Mouse (Mus musculus) A20 (cell line): ENCODE data around the gene Vrk1.

ENCODE experiments used
- DNase-seq: peaks from one replicate; pipeline ENCODE4 v3.0.0-alpha.2; 2011; ENCODE audit warnings: low read depth, low spot score

Gene Vrk1

DNA sequence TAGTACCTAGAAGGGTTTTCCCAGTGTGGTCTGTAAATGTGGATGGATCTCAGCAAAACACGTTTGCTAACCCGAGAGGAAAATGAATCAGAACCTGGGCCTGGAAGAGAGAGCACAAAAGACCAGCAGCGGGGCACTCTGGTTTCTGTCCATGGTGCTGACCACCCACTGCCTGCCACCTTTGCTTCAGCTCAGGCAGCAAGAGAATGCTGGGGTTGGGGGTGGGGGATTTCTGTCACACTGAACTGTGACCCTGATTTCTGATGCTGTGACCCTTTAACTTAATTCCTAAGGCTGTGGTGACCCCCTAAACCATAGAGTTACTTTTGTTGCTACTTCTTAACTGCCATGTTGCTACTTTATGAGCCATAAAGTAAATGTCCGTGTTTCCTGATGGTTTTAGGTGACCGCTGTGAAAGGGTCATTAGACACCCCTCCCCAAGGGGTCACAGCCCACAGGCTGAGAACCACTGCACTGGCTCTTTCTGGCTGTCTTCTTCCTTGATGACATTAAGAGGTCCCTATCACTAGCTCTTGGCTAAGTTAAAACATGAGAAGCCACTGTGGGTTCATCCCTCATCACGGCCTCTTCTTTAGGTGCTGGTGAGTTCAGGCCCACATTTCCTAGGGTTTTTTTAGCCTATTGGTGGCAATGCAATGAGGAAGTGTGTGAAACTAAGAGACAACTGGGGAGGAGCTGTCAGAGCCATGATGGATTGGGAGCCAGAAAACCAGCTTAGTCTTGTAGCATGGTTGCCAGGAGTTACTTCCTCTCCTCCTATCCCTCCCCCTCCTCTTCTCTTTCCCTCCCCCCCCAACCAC is 105.3 kb downstream of the Vrk1 start:
- DNase-seq, result no peak

DNA sequence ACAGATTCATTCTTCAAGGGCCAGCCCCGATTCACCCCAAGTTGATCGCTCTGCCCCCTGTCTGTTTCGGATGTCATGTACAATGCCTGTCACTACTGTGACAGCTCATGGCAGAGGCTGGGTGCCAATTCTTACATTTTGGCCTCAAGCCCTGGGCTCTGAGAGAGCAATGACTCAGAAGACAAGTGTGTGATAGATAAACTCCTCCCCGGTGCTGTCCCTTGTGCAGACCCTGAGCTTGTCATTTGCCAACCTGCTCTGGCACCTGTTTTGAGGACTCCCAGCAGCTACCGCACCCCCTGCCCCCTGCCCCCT is 105.8 kb downstream of the Vrk1 start:
- no peak for DNase-seq

DNA sequence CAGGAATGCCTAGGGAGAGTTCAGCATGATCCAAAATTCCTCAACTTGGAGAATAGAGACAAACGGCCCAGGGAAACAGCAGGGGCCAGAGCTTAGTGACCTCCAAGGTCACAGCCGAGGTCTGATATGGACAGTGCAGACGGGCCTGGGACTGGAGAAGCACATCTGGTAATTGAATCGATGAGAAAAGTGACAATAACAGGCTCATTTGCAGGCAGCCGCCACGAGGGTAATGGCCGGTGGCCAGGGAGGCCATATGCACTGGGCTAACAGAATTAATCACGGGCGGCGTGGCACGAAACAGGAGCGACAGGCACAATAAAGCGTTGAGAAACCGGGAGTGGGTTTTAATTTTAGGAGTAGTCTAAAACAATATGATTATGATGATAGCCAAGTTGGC is 113.2 kb downstream of the Vrk1 start:
- no peak for DNase-seq

DNA sequence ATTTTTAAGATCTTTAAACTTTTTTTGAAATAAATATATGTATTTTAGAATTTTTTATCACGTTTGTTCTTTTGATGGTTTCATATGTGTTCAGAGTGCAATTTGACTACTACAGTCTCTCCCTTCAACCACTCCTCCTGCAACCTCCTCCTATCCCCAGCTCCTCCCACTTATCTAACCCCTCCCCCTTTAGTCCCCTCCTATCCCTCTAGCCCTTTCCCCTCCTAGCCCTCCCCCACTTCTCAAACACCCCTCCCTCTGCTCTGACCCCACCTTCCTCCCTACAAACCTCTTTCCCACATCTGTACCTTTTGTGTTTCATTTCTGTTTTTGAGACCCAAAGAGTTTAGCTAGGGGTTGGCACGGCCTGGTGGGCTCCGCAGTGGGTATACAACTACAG is 114.6 kb downstream of the Vrk1 start:
- DNase-seq, result no peak
